Mouse (Mus musculus): ENCODE measurements around the gene Upb1.

GRCm38 (mm10) chr10:75487131-75487530 is 86.2 kb downstream of the Upb1 start:
- no peak for TF ChIP-seq CTCF (IDR thresholded peaks at IDR 0.05; ENCODE audit: low read depth)
- no peak for TF ChIP-seq EP300 (IDR thresholded peaks at IDR 0.05; ENCODE audit: low read depth)

All from liver, postnatal 0 days (tissue).